Mouse (Mus musculus) hematopoietic stem cell, adult 5-6 weeks (primary cell): Measurements from ENCODE around the gene Pax6. TPM values are rescaled to one million over a fixed set of nuclear protein-coding genes. Genes with fewer than 3 reads are reported as not detected.

ENCODE experiments used
- ATAC-seq, 2 experiments: fragments of 125-278 bp in 1 of 2; replicated peaks in 1 of 2; 2 replicates each; pipeline ENCODE4 v1.8.0; 2016 to 2017; ENCODE audit warnings: inconsistent platforms in 2 of 2, mild to moderate bottlenecking in 2 of 2, moderate number of reproducible peaks in 2 of 2, low read depth in 1 of 2, moderate TSS enrichment in 1 of 2; ENCODE audit not compliant: low FRiP score in 2 of 2, poor library complexity in 2 of 2, severe bottlenecking in 2 of 2, insufficient read depth in 1 of 2, low TSS enrichment in 1 of 2
- total RNA-seq: library from RNA; stranded (forward); fragments of 172-1452, 232-1000 nt; gene quantifications from 2 replicates; pipeline ENCODE4 v1.2.3, GENCODE M21; 2017

Pax6 gene
- total RNA-seq, 1 experiment from 2014 or later, result not detected

DNA sequence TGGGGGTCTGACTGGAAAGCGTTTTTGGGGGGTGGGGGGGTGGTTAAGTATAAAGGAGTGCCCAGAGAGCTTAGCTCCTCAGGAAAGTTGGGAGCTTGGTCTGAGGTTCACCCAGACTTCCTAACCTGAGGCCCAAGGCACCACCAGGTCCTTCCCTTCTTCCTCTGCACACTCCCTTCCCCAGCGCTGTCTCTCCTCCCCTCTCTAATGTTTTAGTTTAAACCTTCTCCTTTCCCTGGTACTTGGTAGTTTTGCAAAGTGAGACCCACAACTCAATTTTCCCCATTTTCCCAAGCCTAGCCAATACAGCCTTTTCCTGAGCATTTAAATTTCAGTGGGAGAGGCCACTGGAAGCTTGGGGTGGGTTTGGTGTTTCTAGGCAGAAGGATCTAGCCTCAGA is 10.6 kb downstream of the Pax6 start:
- no peak for ATAC-seq

GRCm38 (mm10) chr2:105680146-105680998 is 11.7 kb downstream of the Pax6 start:
- no peak for ATAC-seq

DNA sequence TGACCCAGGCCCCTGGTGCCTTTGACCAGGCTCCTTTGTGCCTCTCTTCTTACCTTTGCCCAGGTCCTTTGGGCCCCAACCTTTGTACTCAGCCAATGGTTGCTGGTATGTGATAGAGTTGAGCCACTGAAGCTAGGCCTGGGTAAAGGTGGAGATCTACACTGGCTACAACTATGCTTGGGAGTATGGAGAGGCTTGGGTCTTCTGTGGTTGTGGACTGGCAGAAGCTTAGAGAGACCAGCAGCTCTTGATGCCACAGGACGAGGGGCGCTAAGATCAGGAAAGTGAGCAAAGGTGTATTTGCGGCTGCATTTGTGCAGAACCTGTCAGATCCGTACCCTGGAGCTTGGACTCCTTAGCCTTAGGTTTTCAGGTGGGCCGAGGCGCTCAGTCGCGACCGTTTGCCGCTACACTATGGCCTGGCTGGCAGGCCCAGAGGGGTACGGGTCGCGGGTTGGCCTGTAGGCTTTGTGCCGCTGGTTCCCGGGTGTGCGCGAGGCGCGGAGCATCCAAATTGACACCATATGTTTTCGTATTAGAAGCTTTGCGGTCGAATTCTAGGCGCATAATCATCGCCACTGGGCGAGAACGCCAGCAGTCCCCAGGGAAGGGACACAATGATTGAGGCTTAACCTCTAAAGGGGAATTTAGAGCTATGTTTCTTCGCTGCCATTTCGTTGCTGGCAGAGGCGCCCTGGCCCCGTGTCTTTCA is 12.5 kb downstream of the Pax6 start:
- no peak for ATAC-seq

DNA sequence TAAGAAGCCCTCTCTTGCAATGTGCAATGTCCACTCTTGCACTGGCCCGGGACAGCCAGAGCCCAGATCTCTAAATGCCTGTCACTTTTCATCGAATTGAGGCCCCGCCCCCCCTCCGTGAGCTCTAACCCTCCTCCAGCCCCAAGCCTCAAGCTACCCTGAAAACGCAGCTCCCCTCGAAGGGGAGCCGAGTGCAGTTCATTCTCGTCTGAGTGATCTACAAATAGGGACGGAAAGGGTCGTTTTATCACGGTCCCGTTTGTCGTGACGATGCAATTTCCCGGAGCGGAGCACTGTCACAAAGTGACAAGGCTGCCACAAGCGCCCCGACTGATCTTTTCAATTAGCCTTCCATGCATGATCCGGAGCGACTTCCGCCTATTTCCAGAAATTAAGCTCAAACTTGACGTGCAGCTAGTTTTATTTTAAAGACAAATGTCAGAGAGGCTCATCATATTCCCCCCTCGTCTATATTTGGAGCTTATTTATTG is 13.4 kb downstream of the Pax6 start:
- ATAC-seq, result no peak

DNA sequence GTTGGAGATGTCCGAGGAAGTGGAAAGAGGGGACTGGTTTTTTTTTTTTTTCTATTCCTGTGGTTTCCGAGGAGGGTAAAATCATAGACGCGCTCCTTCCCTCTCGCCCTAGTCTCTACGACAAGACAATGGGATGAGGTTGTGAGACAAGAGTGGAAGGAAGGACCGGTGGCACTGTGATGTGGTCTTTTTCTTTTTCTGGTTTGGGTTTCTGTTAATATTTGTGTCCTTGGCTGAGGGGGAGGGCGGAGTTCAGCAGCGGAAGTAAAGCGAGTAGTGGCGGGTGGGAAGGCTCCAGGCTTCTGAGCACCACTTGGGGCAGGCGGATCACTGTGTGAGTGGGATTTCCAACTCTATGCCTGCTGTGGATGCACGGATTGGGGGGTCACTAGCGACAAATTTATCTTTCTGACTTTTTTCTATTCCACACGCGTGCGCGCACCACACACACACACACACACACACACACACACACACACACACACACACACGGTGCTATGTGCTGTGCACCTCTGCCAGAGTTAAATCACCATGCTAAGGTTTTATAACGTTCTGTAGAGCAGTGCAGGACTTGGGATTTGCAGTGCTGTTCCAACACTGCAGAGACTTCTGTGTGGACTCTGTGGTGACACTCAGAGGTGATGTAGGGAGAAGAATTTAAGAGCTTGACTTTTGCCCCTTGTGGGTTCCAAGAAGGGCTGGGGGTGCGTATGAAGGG is 14.1 kb downstream of the Pax6 start:
- no peak for ATAC-seq

GRCm38 (mm10) chr2:105683771-105684410 is 15.2 kb downstream of the Pax6 start:
- ATAC-seq, result no peak

DNA sequence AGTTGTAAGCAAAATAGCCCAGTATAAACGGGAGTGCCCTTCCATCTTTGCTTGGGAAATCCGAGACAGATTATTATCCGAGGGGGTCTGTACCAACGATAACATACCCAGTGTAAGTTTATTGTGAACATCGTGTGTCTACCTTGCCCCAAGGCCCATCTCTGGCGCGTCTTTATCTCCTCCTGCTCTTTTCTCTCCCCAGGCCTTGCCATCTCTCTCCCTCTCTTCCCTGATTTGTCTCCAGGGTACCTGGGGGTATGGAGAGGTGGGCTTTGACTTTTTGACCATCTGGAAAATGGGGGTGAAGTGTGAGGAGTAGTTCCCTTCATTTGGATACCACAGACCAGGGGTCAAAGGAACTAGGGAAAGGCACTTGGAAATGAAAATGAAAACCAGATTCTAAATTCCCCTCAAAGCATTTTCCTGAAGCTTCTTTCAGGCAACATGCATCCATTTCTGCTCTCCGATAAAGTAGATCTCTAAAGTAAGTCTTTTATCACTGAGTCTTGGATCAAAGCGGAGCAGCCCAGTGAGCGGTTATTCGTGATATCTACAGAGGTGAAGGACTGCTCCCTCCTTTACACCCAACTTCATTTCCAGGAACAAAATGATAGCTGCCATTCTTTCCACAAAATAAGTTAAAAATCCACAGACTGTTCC is 16.4 kb downstream of the Pax6 start:
- ATAC-seq, result no peak

DNA sequence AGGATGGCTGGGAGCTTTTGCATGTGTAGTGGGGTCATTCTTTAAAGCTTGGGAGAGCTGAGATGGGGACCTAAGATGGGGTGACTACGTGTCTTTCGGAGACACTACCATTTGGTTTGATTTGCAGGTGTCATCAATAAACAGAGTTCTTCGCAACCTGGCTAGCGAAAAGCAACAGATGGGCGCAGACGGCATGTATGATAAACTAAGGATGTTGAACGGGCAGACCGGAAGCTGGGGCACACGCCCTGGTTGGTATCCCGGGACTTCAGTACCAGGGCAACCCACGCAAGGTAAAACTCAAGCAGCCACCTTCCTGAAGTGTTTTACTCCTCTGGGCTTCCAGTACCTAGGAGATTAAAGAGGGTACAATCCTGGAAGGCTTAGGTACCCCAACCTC is 17.0 kb downstream of the Pax6 start:
- no peak for ATAC-seq

GRCm38 (mm10) chr2:105686363-105687316 is 17.9 kb downstream of the Pax6 start:
- ATAC-seq, result no peak

DNA sequence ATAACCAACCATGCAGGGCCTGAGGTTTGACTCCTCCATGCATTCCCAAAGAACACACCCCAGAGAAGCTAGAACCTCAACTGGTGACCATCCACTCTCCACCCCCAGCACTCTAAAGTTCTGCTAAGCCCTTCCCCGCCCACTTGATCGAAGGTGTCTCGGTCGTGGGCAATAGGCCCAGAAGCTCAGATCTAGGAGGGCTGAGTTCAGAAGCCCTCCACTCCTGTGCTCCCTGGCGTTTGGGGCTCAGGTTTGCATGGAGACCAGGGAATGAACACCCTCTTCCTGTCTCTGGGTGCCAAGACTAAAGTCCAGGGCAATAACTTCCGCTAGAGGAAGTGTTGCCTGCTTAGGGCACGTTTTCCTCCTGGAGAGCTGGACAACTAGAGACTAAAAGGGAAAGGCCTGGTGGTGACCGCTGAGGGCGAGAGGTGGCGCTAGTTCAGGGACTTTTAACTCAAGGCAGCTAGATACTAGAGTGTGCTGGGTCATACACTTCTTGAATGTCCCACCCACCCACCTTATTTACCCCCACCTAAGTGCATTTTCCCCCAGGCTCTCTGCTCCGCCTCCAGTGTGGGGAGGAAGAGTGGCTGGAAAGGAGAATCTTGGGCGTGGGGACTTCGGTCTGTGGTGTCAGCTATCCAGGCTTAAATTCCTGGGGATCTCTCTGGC is 18.8 kb downstream of the Pax6 start:
- ATAC-seq, result no peak

- no peak for ATAC-seq
Measured at GRCm38 (mm10) chr2:105688011-105688410, 19.3 kb downstream of the Pax6 start.

- ATAC-seq, result no peak
Measured at GRCm38 (mm10) chr2:105688436-105689303, 20.0 kb downstream of the Pax6 start.

- no peak for ATAC-seq
Measured at GRCm38 (mm10) chr2:105689304-105689770, 20.6 kb downstream of the Pax6 start.

- no peak for ATAC-seq
Measured at GRCm38 (mm10) chr2:105689771-105690639, 21.3 kb downstream of the Pax6 start.
